Mouse (Mus musculus): ENCODE measurements at regions not wholly inside any gene's neighbourhood (a gene's known extent, or its start where the extent isn't known, plus 50 kb on each side); places are given as distances from the start of the nearest gene placed in this dataset.

GRCm38 (mm10) chr3:62159031-62159430 is 179.1 kb upstream of the Arhgef26 start:
- peak; percentile 63 for DNase-seq (ENCODE audit: low spot score)

GRCm38 (mm10) chr3:62170647-62171046 is 167.5 kb upstream of the Arhgef26 start:
- peak; percentile 12 for DNase-seq (ENCODE audit: low spot score)

GRCm38 (mm10) chr3:62187807-62188509 is 150.2 kb upstream of the Arhgef26 start:
- DNase-seq (ENCODE audit: low spot score) = no peak

- DNase-seq (ENCODE audit: low spot score) = peak; percentile 20
Measured at GRCm38 (mm10) chr3:62192466-62192865, 145.7 kb upstream of the Arhgef26 start.

GRCm38 (mm10) chr3:62194421-62194820 is 143.7 kb upstream of the Arhgef26 start:
- no peak for DNase-seq (ENCODE audit: low spot score)

GRCm38 (mm10) chr3:62196679-62197078 is 141.5 kb upstream of the Arhgef26 start:
- no peak for DNase-seq (ENCODE audit: low spot score)

GRCm38 (mm10) chr3:62215806-62216205 is 122.3 kb upstream of the Arhgef26 start:
- DNase-seq (ENCODE audit: low spot score) = no peak

- DNase-seq (ENCODE audit: low spot score) = no peak
Measured at GRCm38 (mm10) chr3:62217335-62217734, 120.8 kb upstream of the Arhgef26 start.

GRCm38 (mm10) chr3:62227697-62228096 is 110.4 kb upstream of the Arhgef26 start:
- DNase-seq (ENCODE audit: low spot score) = no peak

GRCm38 (mm10) chr3:62228156-62228555 is 110.0 kb upstream of the Arhgef26 start:
- no peak for DNase-seq (ENCODE audit: low spot score)

- DNase-seq (ENCODE audit: low spot score) = no peak
Measured at GRCm38 (mm10) chr3:62241031-62241430, 97.1 kb upstream of the Arhgef26 start.

GRCm38 (mm10) chr3:62271703-62272102 is 66.4 kb upstream of the Arhgef26 start:
- DNase-seq (ENCODE audit: low spot score) = no peak

- DNase-seq (ENCODE audit: low spot score) = no peak
Measured at GRCm38 (mm10) chr3:62278279-62278678, 59.9 kb upstream of the Arhgef26 start.

- DNase-seq (ENCODE audit: low spot score) = no peak
Measured at GRCm38 (mm10) chr3:62280960-62281359, 57.2 kb upstream of the Arhgef26 start.
